Mouse (Mus musculus): ENCODE measurements around the gene Brpf3.

DNA sequence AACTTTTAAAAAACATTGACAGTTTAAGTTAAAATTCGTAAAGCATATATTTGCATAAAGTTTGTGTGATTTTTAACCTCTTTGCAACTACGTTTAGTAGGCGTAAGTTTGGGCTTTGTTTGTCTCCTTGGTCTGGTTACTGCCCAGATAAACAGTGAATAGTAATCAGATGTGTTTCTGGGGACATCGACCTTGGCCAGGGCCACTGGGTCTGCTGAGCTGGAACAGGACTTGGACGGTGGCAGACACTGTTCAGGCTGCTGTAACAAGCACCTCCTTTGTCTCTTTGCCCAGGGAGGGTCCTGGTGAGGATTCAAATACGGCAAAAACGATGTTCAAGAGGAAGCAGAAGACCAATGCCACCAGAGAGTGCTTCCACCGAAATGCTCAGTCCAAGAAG lies 84.3 kb downstream of the Brpf3 start:
- TF ChIP-seq CTCF (IDR thresholded peaks at IDR 0.05; ENCODE audit: insufficient read depth, low read length) (no peak), POLR2A (IDR thresholded peaks at IDR 0.05; ENCODE audit: borderline replicate concordance, extremely low read depth, low read depth, low read length) (no peak)

Data from lung, adult 2 months (tissue).